In the genomic region with DNA sequence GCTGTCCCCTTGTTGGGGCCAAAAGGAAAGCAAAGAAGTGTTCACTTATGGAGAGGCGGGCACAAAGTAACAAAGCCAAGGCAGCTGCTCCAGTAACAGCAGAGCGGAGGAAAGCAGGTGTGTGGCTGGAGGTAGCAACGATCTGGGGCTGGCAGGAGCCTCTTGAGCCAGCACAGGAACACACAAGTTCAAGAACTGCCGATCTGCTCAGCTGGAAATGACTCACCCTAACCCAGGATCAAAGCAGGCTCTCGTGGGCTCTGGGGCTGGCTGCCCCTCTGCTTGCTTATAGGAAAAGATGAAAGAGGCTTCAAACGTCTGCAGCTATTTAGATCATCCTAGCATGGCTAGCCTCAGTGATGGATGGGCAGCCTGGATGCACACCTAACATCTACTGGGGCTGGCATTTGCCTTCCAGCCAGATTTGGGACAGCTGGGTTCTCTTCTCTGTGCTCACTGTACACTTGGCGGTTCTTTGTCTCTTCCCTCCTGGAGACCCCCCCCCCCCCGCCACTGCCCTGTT, we compare ENCODE assay signal across 16 mouse cellular contexts. TPM values are rescaled to one million over a fixed set of nuclear protein-coding genes. Genes with fewer than 3 reads are reported as not detected.
DNase-seq lines count a peak whose midpoint lies in the region; ATAC-seq lines count a peak whose summit lies in the region.
"Had no signal": no experiment of that assay in that cellular context is flagged by ENCODE, and none has a peak within 500 bp of the region (broad histone marks: within the 10 kb centered on the region; RNA-seq: fewer than 3 reads in every experiment).

No protein-coding gene starts in this region.

- H3K4me2 ChIP-seq in neural tube, embryonic 15.5 days, result no peak overlapping the region
- H3K4me2 ChIP-seq in neural tube, embryonic 12.5 days (replicated peaks), result 0 out of 2 replicates have a peak overlapping the region, but pooled peaks have one; percentile 10
- H3K4me2 ChIP-seq: heart, embryonic 13.5 days had no signal

- H3K4me1 ChIP-seq in neural tube, embryonic 15.5 days, result no peaks in the 10 kb centered on the region
- H3K4me1 ChIP-seq in neural tube, embryonic 12.5 days, result peaks cover 12% of the 10 kb centered on the region; the same call in 1 of the 2 replicates
- H3K4me1 ChIP-seq: heart, embryonic 13.5 days had no signal

- no peak overlapping the region for H3K9ac ChIP-seq in neural tube, embryonic 15.5 days (replicated peaks)
- no peak overlapping the region for H3K9ac ChIP-seq in neural tube, embryonic 12.5 days
- H3K9ac ChIP-seq: heart, embryonic 13.5 days had no signal

- WGBS in neural tube, embryonic 15.5 days, result 13% methylated on average over 8 of the region's 8 CpGs
- 18% methylated on average over 8 of the region's 8 CpGs for WGBS in neural tube, embryonic 12.5 days

- no peak overlapping the region for H3K27ac ChIP-seq in neural tube, embryonic 15.5 days (replicated peaks)
- H3K27ac ChIP-seq in neural tube, embryonic 12.5 days, result no peak overlapping the region
- H3K27ac ChIP-seq: heart, embryonic 13.5 days had no signal

- H3K9me3 ChIP-seq in neural tube, embryonic 15.5 days (replicated peaks), result no peaks in the 10 kb centered on the region
- H3K9me3 ChIP-seq in neural tube, embryonic 12.5 days, result no peaks in the 10 kb centered on the region
- H3K9me3 ChIP-seq: heart, embryonic 13.5 days had no signal

- no peaks in the 10 kb centered on the region for H3K36me3 ChIP-seq in neural tube, embryonic 15.5 days
- no peaks in the 10 kb centered on the region for H3K36me3 ChIP-seq in neural tube, embryonic 12.5 days

- peak; percentile 21 for DNase-seq in neural tube, embryonic 10.5 days (ENCODE audit: extremely low spot score, low spot score)
- peak; percentile 54 for DNase-seq in induced T-regulatory cell, adult 2 months (ENCODE audit: low read depth)
- DNase-seq in cerebellum, postnatal 25 days, result no peak
- DNase-seq in adrenal gland, postnatal 36 days, result no peak
- no peak for DNase-seq in cerebellum, postnatal 36 days
- DNase-seq: cerebellum, adult 2 months; gastrocnemius, postnatal 14 days; kidney, adult 2 months; kidney, postnatal 36 days; lung, postnatal 14 days; right cerebral cortex, postnatal 14 days had no signal

- H3K27me3 ChIP-seq in neural tube, embryonic 15.5 days (replicated peaks), result no peaks in the 10 kb centered on the region
- H3K27me3 ChIP-seq in neural tube, embryonic 12.5 days (replicated peaks), result peaks cover 4% of the 10 kb centered on the region; the same call in 1 of the 2 replicates

- H3K4me3 ChIP-seq in neural tube, embryonic 15.5 days (replicated peaks), result no peak overlapping the region
- H3K4me3 ChIP-seq in neural tube, embryonic 12.5 days, result no peak overlapping the region
- H3K4me3 ChIP-seq: heart, embryonic 13.5 days had no signal

- ATAC-seq in neural tube, embryonic 15.5 days (ENCODE audit: low FRiP score), result no peak
- ATAC-seq in activated CD4-positive, CD25-positive, alpha-beta regulatory T cell, adult 4 months, result peak; percentile 56
- peak; percentile 51 for ATAC-seq in neural tube, embryonic 12.5 days (ENCODE audit: low FRiP score, low read depth)
- ATAC-seq: forebrain, embryonic 16.5 days had no signal

RNA-seq across cellular contexts. Expression of a gene that starts 14.1 kb away (rescaled TPM):
- 3.0 and 3.7 TPM in 2 replicates for polyA plus RNA-seq in neural tube, embryonic 15.5 days (2015; fragmentation: Nextera tagmentation; extraction: Ambion mirVana)
- polyA plus RNA-seq in activated CD4-positive, CD25-positive, alpha-beta regulatory T cell, adult 4 months (2017; shearing (Covaris generic)), result 10 to 100 TPM; 29.9 to 32.5 TPM
- 4.1 and 5.7 TPM in 2 replicates for polyA plus RNA-seq in neural tube, embryonic 12.5 days (2016; fragmentation: Nextera tagmentation; extraction: Ambion mirVana)
- 10 to 100 TPM in 1 of 2 experiments, 1 to 10 TPM in 1; 6.3 to 12.5 TPM for total RNA-seq in adrenal gland, postnatal 36 days (2021)

Comparison
In these comparisons a context has a peak if more than half of its experiments do, and no peak if none do; other contexts are left out.
1. DNase-seq: peak in neural tube, embryonic 10.5 days (single experiment) and induced T-regulatory cell, adult 2 months (single experiment); none in cerebellum, postnatal 25 days (0 of 2), adrenal gland, postnatal 36 days (0 of 2) and cerebellum, postnatal 36 days (0 of 2).